Mouse (Mus musculus) intestine, postnatal 0 days (tissue): Measurements from ENCODE around the gene Fnbp1. TPM values are rescaled to one million over a fixed set of nuclear protein-coding genes. Genes with fewer than 3 reads are reported as not detected.

Source experiments
- ATAC-seq: fragments of 200-750 bp; cut with Nextera tagmentation; 2 replicates; pipeline ENCODE4 v1.8.0; 2017; ENCODE audit warnings: mild to moderate bottlenecking, moderate TSS enrichment, moderate library complexity
- H3K27ac ChIP-seq: fragments of 300-500 bp; sonication (generic); 2 replicates; pipeline ENCODE4 v1.5.1; 2014; ENCODE audit warnings: mild to moderate bottlenecking, low read depth, low read length, moderate library complexity
- H3K27me3 ChIP-seq: fragments of 300-500 bp; sonication (generic); replicated peaks from 2 replicates; pipeline ENCODE4 v1.6.1; 2014; ENCODE audit warnings: low read length, mixed read lengths; ENCODE audit not compliant: control insufficient read depth, insufficient read depth
- H3K36me3 ChIP-seq: fragments of 300-500 bp; sonication (generic); 2 replicates; pipeline ENCODE4 v1.6.1; 2014; ENCODE audit warnings: mild to moderate bottlenecking, moderate library complexity; ENCODE audit not compliant: control insufficient read depth, insufficient read depth
- H3K4me1 ChIP-seq: fragments of 300-500 bp; sonication (generic); replicated peaks from 2 replicates; pipeline ENCODE4 v1.6.1; 2014; ENCODE audit warnings: antibody characterized with exemption, low read length, mixed read lengths; ENCODE audit not compliant: control insufficient read depth, insufficient read depth
- H3K4me2 ChIP-seq: fragments of 300-500 bp; sonication (generic); replicated peaks from 2 replicates; pipeline ENCODE4 v1.6.1; 2014; ENCODE audit warnings: low read depth, mild to moderate bottlenecking, moderate library complexity
- H3K4me3 ChIP-seq: fragments of 300-500 bp; sonication (generic); 2 replicates; pipeline ENCODE4 v1.5.1; 2014; ENCODE audit warnings: low read depth, low read length
- H3K9ac ChIP-seq: fragments of 300-500 bp; sonication (generic); 2 replicates; pipeline ENCODE4 v1.6.1; 2014; ENCODE audit warnings: mild to moderate bottlenecking, low read depth, low read length
- H3K9me3 ChIP-seq: fragments of 300-500 bp; sonication (generic); 2 replicates; pipeline ENCODE4 v1.6.1; 2016; ENCODE audit warnings: mixed run types; ENCODE audit not compliant: control insufficient read depth
- CTCF ChIP-seq: sonication (generic); IDR thresholded peaks from 2 replicates; pipeline ENCODE4 v1.5.1; 2016; ENCODE audit warnings: low read depth, mild to moderate bottlenecking, control low read depth, antibody characterized with exemption, moderate library complexity
- WGBS: fragments of 180-500 bp; shearing (Covaris S2); extraction: QIAGEN DNeasy Blood & Tissue Kit; methylation state at CpG from one replicate; pipeline ENCODE4 v1.1.7; 2014; 5-methylcytosine and 5-hydroxymethylcytosine counted together
- polyA plus RNA-seq: library from polyadenylated mRNA; unstranded; fragments of >200 nt; fragmentation: Nextera tagmentation; extraction: Ambion mirVana; gene quantifications from 2 replicates; pipeline ENCODE4 v1.2.1, GENCODE M21; 2015

Fnbp1 gene
- polyA plus RNA-seq, 1 experiment from 2014 or later: 10.4 TPM

DNA sequence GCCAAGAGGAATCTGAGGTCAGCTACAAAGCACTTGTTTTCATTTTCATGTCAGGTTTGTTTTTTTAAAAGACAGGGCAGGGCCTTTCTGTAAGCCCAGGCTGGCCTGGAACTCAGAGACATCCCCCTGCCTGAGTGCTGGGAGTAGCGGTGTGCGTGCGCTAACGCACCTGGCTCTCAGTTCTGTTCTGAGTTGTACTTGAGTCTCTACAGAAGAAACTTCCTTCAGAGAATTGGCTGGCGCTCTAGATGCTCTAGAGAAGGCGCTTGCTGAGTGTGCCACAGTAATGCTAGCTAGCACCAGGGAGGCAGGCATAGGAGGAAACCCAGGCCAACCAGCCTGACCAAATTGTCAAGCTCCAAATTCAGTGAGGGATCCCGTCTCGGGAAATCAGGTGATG is 52.9 kb downstream of the Fnbp1 start:
- Histone ChIP-seq H3K27me3 (no peaks in the 10 kb centered on the region), H3K36me3 (peaks cover 6% of the 10 kb centered on the region; the same call in 1 of the 2 replicates), H3K4me3 (no peak overlapping the region), H3K4me1 (no peaks in the 10 kb centered on the region), H3K27ac (no peak overlapping the region), H3K9ac (no peak overlapping the region), H3K9me3 (no peaks in the 10 kb centered on the region), H3K4me2 (no peak overlapping the region)
- WGBS: 83% methylated on average over 8 of the region's 8 CpGs
- TF ChIP-seq CTCF: no peak
- no peak for ATAC-seq

DNA sequence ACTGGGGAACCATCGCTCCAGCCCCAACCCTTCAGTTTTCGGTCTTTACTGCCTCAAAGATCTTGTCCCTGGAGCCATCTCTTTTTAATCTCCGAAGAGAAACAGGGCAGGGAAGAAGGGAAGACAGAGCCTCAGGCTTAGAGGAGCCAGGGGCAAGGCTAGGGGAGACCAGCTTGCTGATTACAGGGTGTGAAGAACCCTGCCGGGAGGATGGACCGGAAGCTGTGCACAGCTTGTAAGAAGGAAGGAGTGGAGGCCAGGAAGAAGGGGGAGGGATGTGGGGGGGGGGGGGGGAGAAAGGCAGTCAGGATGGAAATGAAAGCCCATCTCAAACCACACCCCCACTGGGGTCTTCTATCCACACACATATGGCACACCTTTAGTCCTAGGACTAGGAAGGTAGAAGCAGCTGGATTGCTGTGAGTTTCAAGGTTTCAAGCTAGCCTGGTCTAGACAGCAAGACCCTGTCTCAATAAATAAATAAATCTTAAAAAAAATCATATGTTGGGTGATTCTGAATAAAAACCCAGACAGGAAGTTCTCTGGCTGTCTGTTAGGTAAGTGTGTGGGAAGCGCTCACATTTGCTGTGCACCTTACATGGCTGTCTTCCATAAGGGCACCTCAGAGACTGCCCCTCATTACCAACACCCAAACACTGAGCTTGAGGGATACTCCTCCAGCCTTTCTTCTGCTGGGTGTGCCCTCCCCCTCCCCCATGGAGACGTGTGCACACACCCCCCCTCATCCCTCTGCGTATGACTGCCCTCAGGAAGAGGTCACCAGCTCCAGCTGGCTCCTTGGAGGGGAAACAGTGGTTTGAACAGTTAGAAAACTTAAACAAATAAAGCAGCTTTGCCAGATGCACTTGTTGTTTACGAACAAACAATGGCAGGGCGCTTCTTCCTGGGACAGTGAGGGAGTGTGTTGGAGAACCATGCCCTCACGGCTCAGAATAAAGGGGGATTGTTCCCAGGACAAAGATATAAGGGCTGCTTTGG is 53.8 kb downstream of the Fnbp1 start:
- no peaks in the 10 kb centered on the region for H3K27me3 ChIP-seq
- H3K36me3 ChIP-seq: peaks cover 13% of the 10 kb centered on the region; the same call in 1 of the 2 replicates
- no peak overlapping the region for H3K27ac ChIP-seq
- ATAC-seq: no peak
- no peaks in the 10 kb centered on the region for H3K4me1 ChIP-seq
- WGBS: 43% methylated on average over 11 of the region's 11 CpGs
- H3K9me3 ChIP-seq: no peaks in the 10 kb centered on the region
- H3K4me2 ChIP-seq: no peak overlapping the region
- TF ChIP-seq CTCF: no peak
- H3K9ac ChIP-seq: no peak overlapping the region
- H3K4me3 ChIP-seq: no peak overlapping the region

DNA sequence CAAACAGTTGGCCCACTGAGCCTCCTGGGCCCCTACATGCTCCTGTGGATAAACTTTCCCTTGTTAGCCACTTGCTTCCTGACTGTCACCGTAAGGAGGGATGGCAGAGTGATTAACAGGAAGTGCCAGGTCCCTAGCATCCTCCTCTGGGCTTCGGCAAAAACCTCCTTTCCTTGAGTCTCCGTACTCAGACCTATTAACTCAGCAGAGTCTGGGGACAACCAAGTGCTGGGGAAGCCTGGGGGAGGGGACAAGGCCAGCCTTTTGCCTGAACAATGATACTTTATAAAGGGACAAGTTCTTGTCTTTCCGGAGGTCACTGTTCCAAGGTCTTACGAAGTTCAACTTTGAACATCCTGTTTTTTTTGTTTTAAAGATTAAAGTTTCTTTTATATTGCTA is 54.7 kb downstream of the Fnbp1 start:
- no peak overlapping the region for H3K9ac ChIP-seq
- no peak for ATAC-seq
- H3K4me2 ChIP-seq: no peak overlapping the region
- no peak overlapping the region for H3K4me3 ChIP-seq
- H3K27me3 ChIP-seq: no peaks in the 10 kb centered on the region
- peaks cover 19% of the 10 kb centered on the region; the same call in 1 of the 2 replicates for H3K36me3 ChIP-seq
- WGBS: 39% methylated on average over 5 of the region's 5 CpGs
- H3K27ac ChIP-seq: no peak overlapping the region
- TF ChIP-seq CTCF: no peak
- H3K9me3 ChIP-seq: no peaks in the 10 kb centered on the region
- H3K4me1 ChIP-seq: no peaks in the 10 kb centered on the region

DNA sequence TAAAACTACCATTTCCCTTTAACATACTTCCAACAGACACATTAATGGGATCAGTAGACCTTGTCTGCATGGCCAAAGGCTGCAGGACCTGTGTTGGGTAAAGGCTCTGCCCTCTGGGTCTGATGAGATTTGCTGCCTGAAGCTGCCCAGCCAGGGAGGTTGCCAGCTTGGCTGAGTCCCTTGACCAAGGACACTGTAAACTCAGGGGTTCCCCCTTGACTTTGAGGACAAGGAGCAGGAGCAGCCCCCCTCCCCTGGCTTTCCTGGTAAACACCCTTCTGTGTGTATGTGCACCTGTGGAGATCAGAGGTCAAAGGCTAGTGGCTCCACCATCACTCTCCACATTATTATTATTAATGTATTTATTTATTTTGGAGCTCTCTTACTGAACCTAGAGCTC is 55.3 kb downstream of the Fnbp1 start:
- H3K9me3 ChIP-seq: no peaks in the 10 kb centered on the region
- no peak overlapping the region for H3K9ac ChIP-seq
- H3K4me1 ChIP-seq: no peaks in the 10 kb centered on the region
- peaks cover 19% of the 10 kb centered on the region; the same call in 1 of the 2 replicates for H3K36me3 ChIP-seq
- no peak for TF ChIP-seq CTCF
- ATAC-seq: no peak
- no peaks in the 10 kb centered on the region for H3K27me3 ChIP-seq
- H3K27ac ChIP-seq: no peak overlapping the region
- H3K4me2 ChIP-seq: no peak overlapping the region
- H3K4me3 ChIP-seq: no peak overlapping the region

DNA sequence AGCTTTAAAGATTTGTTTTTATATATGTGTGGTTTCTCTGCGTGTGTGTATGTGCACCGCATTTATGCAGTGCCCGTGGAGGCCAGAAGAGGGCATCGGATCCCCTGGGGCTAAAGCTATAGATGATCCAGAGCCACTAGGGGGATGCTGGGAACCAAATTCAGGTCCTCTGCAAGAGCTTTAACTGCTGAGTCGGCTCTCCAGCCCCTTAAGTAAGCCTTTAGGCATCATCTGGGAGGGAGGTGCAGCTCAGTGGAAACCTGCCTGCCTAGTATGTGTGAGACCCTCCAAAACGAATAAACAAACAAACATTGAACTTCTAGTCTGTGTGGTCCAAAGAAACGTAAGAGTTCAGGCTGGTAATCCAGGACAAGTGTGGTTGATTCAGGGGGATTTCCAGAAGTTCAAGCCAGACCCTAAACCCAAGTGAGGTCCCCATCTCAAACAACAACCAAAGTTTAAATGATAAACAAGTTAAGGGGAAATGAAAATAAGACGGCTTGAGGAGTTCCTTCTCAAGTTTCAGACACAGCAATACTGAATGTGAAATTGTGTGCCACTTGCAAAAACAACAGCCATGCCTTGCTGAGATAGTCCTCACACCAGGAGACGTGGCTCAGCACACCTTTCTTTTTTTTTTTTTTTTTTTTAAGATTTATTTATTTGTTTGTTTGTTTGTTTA is 57.5 kb downstream of the Fnbp1 start:
- WGBS: 96% methylated on average over 9 of the region's 9 CpGs
- no peak overlapping the region for H3K4me3 ChIP-seq
- no peaks in the 10 kb centered on the region for H3K27me3 ChIP-seq
- H3K4me1 ChIP-seq: no peaks in the 10 kb centered on the region
- H3K9ac ChIP-seq: no peak overlapping the region
- no peak for ATAC-seq
- no peak overlapping the region for H3K4me2 ChIP-seq
- no peak overlapping the region for H3K27ac ChIP-seq
- peaks cover 23% of the 10 kb centered on the region; the same call in 1 of the 2 replicates for H3K36me3 ChIP-seq
- H3K9me3 ChIP-seq: no peaks in the 10 kb centered on the region
- no peak; the same call in 1 of the 2 replicates for TF ChIP-seq CTCF

DNA sequence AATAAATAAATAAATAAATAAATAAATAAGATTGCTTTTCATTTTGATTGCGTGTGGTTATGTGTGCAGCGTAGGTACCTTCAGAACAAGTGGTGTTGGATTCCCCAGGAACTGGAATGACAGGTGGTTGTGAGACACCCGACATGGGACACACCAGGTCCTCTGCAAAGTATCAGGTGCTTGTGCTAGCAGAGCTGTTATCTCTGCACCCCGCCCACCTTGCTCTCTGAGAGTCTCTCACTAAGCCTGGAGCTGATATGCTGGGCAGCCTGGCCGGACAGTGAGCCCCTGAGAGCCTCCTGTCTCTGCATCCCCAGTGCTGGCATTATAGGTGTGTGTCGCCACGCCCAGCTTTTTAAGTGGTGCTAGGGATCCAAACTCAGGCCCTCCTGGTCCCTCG is 58.4 kb downstream of the Fnbp1 start:
- no peak overlapping the region for H3K9ac ChIP-seq
- TF ChIP-seq CTCF: no peak
- peaks cover 23% of the 10 kb centered on the region; the same call in 1 of the 2 replicates for H3K36me3 ChIP-seq
- no peaks in the 10 kb centered on the region for H3K4me1 ChIP-seq
- ATAC-seq: no peak
- H3K27me3 ChIP-seq: no peaks in the 10 kb centered on the region
- H3K9me3 ChIP-seq: no peaks in the 10 kb centered on the region
- 82% methylated on average over 8 of the region's 8 CpGs for WGBS
- H3K27ac ChIP-seq: no peak overlapping the region; the same call in 1 of the 2 replicates
- no peak overlapping the region for H3K4me2 ChIP-seq
- no peak overlapping the region for H3K4me3 ChIP-seq
